Mouse (Mus musculus): Measurements from ENCODE around the gene Hspg2.
A peak's percentile ranks its signal among the peaks of the same experiment; 100 is the strongest.

Hspg2 gene

GRCm38 (mm10) chr4:137461981-137462690 is 6.4 kb upstream of the Hspg2 start:
- peak; percentile 74 for DNase-seq

DNA sequence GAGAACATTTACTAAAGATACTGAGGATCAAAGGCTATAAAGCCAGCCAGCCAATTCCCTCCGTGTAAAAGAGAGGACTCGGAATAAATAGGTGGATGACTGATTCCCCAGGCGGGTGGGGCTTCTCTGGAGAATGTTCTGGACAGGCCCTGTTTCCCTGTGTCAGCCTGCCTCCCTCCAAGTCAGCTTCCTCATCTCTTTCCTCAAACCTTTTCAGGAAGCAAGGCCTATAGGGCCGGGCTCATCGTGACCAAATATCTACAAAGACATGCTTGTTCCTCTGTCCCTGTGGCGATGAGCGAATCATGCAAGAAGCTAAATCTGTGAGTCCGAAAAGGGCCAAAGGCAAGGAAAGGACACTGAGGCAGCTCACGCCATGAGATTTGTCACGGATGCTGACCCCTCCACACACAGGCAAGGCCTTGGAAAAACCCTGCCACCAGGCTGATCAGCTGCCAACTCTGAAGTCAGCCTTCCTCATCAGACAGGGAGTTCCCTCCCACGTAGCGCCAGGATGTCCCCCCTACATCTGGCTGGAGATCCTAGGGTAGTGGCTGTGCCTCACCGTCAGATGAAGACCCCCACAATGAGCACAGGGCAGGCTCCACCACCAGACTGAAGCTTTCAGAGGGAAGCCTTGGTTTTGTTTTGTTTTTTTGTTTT is 3.3 kb upstream of the Hspg2 start:
- DNase-seq, result no peak

GRCm38 (mm10) chr4:137466991-137467390 is 1.6 kb upstream of the Hspg2 start:
- DNase-seq, result no peak

DNA sequence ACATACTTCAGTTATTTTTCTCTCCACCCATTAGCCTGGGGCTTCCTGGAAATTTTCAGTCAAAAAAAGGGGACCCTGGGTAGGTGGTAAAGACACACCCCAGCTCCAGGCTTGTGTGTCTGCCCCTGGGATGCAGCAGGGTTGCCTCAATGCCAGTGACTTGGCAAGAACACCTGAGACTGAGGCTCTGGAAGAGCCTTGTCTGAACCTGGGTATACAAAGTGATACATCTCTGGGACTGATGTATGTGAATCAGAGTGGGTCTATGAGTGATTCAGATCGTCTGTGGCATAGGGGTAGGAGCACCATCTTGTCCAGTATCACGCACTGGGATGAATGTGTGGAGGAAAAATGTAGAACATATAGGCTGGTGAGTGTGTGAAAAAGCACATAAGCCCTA is 1.0 kb upstream of the Hspg2 start:
- DNase-seq, result no peak

DNA sequence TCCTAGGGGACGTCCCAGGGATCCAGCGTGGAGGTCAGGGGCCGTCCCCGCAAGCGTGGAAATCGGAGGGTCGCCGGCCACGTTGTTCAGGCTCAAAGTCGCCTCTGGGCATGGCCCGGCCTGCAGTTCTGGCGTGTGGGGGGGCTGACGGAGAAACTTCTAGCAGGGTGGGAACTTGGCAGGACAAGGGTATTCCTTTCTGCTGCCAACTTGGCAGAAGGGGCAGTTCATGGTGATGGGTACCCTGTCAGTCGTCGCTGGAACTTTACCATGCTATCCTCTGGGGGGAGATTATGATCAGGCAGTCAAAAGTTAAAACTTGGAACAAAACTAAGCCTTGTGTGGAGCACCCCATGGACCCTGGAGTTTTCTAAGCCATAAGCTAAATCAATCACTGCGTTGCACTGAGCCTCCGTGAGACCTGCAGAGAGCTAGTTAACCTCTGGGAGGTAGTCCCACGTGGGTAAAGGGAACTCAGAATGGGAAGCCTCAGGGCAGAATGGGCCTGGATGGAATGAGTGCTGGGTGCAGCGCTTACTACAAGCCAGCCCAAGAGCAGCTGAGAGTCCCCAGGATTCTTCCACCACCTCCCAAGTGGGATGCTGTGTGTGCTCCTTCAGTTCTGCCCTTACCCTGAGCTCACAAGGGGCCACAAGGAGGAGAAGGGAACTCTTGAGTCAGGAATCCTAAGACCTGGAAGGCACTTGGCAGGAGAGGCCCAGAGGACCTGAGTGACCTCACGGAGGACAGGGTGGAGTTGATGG is 694 bp downstream of the Hspg2 start:
- DNase-seq, result peak; percentile 55

DNA sequence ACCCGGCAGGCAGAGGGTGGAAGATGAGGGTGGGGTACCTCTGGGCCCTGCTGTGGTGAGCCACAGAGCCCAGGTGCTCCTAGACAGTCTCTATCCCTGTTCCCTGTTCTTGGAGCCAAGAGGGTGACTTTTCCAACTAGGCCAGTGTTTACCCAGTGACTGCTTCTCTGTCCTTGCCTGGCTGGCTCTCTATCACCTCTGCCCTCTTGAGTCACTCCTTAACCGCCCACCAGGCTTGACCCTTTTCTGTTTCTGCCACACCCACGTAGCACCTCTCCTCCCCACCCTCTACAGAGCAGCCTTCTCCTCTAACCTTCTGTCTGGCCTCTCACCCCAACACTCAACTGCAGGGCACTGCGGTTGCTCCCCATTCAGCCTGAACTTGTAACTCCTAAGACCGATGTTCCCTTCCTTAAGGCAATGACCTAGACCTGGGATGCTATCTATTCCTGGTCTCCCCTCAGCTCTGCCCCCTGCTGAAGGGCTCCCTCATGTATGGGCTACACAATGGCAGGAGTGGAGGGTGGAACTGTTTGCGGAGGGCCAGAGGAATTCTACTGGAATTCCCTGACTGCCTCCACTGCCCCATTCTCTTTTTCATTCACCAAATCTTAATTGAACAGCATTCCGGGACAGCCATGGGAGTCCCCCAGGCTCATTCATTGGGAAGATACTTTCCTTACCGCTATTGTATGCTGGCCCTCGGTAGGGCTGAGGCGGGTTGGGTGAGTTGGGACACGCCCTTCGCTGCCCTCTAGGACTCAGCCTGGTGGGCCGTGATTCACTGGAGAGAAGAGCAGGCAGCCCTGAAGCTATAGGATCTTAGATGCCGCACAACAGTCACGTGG is 1.5 kb downstream of the Hspg2 start:
- no peak for DNase-seq

- no peak for DNase-seq
These were observed 2.2 kb downstream of the Hspg2 start for GRCm38 (mm10) chr4:137470701-137471317.

DNA sequence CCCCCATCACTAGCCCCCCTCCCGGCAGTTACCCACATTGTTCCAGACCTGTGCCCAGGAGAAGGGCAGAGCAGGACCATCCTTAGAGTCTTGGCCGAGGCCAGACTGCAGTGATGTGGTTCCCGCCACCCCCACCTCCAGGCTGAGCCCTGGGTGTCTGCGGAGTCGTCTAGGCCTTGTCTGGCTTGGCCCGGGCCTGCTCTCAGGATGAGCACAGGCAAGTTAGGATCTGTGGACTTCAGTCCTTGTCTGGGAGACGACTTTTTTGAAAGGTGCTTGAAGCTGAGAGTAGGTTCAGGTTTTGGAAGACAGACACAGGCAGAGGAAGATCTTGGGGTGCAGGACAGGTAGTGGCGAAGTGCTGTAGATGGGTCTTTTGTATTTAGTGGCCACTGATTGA is 2.8 kb downstream of the Hspg2 start:
- no peak for DNase-seq

- DNase-seq, result no peak
These were observed 4.7 kb downstream of the Hspg2 start for GRCm38 (mm10) chr4:137473240-137473639.

DNA sequence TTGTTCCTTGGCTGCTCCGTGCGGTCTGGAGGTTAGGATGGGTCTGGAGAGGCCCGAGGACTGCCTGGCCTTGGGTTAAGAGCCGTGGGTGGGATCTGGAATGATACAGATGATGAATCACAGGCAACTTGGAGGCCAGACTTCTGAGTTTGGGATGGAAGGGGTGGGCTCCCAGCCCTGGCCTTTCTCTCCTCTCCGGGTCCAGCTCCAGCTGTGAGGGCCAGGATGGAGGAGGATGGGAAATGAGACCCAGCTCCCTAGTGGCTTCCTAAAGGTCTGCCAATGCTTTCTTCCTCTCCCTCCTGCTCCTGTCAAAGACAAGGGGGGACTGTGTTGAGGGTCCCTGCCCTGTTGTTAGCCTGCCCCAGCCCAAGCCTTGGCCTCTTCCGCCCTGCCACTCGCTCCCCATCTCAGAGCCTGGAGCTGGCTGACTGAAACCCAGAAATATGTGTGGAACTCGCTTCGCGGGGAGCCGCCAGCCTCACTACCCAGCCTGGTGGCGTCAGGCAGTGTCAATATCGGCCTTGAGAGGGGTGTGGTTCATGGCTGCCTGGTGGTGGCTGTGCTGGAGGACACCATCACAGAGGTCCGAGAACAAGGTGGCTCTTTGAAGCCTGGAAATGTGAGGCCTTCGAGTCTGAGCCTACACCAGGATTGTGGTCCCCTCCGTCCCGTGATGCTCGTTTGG is 5.3 kb downstream of the Hspg2 start:
- DNase-seq, result peak; percentile 46

DNA sequence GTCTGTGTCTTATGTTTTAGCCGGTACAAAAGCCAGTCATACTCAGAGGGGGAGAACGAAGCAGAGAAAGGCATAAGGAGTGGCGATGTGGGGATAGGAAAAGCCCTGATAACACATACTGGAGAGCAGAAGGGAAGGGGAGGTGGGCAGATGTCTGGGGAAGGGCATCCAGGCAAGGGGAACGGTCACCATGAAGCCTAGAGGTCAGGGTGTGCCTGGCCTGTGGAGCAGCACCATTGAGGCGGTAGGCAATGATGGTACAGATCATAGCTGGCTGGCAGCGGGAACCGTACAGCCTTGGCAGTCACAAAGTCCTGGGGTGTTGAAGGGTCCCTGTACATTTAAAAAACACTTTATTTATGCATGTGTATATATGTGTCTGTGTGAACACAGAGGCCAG is 6.1 kb downstream of the Hspg2 start:
- DNase-seq, result no peak

GRCm38 (mm10) chr4:137475271-137476050 is 6.9 kb downstream of the Hspg2 start:
- no peak for DNase-seq

GRCm38 (mm10) chr4:137476065-137476760 is 7.6 kb downstream of the Hspg2 start:
- peak; percentile 48 for DNase-seq

- DNase-seq, result peak; percentile 52
These were observed 8.2 kb downstream of the Hspg2 start for GRCm38 (mm10) chr4:137476761-137477237.

GRCm38 (mm10) chr4:137477611-137478010 is 9.0 kb downstream of the Hspg2 start:
- no peak for DNase-seq

GRCm38 (mm10) chr4:137478306-137478705 is 9.7 kb downstream of the Hspg2 start:
- no peak for DNase-seq

GRCm38 (mm10) chr4:137479757-137480156 is 11.2 kb downstream of the Hspg2 start:
- DNase-seq, result no peak

GRCm38 (mm10) chr4:137480191-137480992 is 11.8 kb downstream of the Hspg2 start:
- no peak for DNase-seq

GRCm38 (mm10) chr4:137480993-137481340 is 12.4 kb downstream of the Hspg2 start:
- DNase-seq, result no peak
